Mouse (Mus musculus) heart, adult 2 months (tissue): ENCODE results near the gene Mysm1.

Experiments used
- CTCF ChIP-seq: fragments of 200-600 bp; IDR thresholded peaks from 2 replicates; pipeline ENCODE4 v1.8.1; 2022; ENCODE audit warnings: antibody characterized with exemption, mild to moderate bottlenecking, moderate library complexity
- POLR2A ChIP-seq: fragments of 200-500 bp; IDR thresholded peaks from 2 replicates; pipeline ENCODE4 v1.6.1; 2011; ENCODE audit warnings: mild to moderate bottlenecking, low read depth, low read length, control low read depth; ENCODE audit not compliant: insufficient read depth

DNA sequence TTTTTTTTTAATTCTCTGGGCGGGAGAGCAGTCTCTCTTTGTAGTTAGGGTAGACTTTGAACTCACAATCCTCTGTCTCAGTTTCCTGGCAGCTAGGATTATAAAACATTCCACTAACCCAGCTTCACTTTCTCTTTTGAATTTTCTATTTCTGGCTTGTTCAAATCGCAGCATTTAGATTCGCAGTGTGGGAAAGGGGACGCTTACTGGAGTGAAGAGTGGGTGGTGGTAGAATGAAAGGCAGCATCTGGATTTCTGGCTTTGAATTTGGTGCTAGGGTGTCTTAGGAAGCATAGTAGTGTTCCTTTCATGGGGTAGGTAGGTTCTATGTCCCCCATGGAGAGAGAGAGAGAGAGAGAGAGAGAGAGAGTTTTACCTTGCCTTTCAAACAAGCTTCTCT is 17.0 kb upstream of the Mysm1 start:
- no peak for TF ChIP-seq CTCF
- TF ChIP-seq POLR2A = no peak
